In the genomic region with DNA sequence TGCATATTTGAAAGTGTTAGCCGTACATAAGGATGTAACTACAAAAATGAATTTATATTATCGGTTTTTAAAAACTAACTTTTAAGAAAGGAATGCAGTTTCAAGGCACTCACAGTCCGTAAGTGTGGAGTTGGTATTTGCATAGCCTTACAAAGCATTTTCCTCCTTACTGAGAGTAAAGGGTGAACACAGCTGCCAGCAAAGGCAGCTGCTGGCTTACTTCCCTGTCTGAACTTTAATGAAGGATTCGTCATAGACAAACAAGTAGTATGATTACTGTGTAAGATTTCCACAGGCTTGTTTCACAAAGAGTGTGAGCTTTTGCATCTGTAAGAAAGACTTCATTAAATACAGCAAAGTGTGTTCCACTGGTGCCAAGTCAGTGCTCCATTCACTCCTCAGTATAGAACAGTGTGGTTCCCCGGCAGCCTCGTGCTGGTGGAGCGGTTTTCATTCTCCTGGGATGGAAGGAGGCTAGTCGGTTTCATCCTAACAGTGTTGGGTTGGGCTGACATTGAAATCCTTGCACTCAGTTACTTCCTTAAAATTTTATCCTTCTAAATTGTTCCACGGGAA, we compare ENCODE assay signal across 33 mouse cellular contexts. TPM values are rescaled to one million over a fixed set of nuclear protein-coding genes. Genes with fewer than 3 reads are reported as not detected.
DNase-seq lines count a peak whose midpoint lies in the region; ATAC-seq and TF ChIP-seq lines count a peak whose summit lies in the region.
"Had no signal": no experiment of that assay in that cellular context is flagged by ENCODE, and none has a peak within 500 bp of the region (broad histone marks: within the 10 kb centered on the region; RNA-seq: fewer than 3 reads in every experiment).

No protein-coding gene starts in this region.

- no peaks in the 10 kb centered on the region for H3K4me1 ChIP-seq in embryonic facial prominence, embryonic 14.5 days (ENCODE audit: control insufficient read depth, insufficient read depth, low read length)
- H3K4me1 ChIP-seq in embryonic facial prominence, embryonic 10.5 days: no peaks in the 10 kb centered on the region
- no peaks in the 10 kb centered on the region for H3K4me1 ChIP-seq in heart, adult 2 months (ENCODE audit: control insufficient read depth, insufficient read depth, low read length)
- H3K4me1 ChIP-seq in kidney, embryonic 14.5 days (ENCODE audit: control insufficient read depth, insufficient read depth, low read length): no peaks in the 10 kb centered on the region
- H3K4me1 ChIP-seq: heart, embryonic 12.5 days; hindbrain, embryonic 13.5 days; limb, embryonic 10.5 days; limb, embryonic 15.5 days; liver, embryonic 13.5 days; midbrain, embryonic 10.5 days; neural tube, embryonic 12.5 days had no signal

- no peaks in the 10 kb centered on the region for H3K27me3 ChIP-seq in embryonic facial prominence, embryonic 14.5 days (replicated peaks; ENCODE audit: control insufficient read depth, insufficient read depth, low read length)
- no peaks in the 10 kb centered on the region for H3K27me3 ChIP-seq in embryonic facial prominence, embryonic 10.5 days (replicated peaks; ENCODE audit: low read depth, poor library complexity, severe bottlenecking)
- no peaks in the 10 kb centered on the region for H3K27me3 ChIP-seq in heart, adult 2 months (ENCODE audit: control insufficient read depth, insufficient read depth, low read length)
- no peaks in the 10 kb centered on the region for H3K27me3 ChIP-seq in kidney, embryonic 14.5 days (ENCODE audit: control insufficient read depth, insufficient read depth, low read length)
- H3K27me3 ChIP-seq: heart, embryonic 12.5 days; hindbrain, embryonic 13.5 days; limb, embryonic 15.5 days; liver, embryonic 13.5 days; neural tube, embryonic 12.5 days; Patski had no signal

- DNase-seq in embryonic facial prominence, embryonic 14.5 days (ENCODE audit: low spot score): peak; percentile 14
- no peak for DNase-seq in embryonic facial prominence, embryonic 10.5 days (ENCODE audit: low spot score)
- peak; percentile 68 for DNase-seq in heart, adult 11 months
- no peak for DNase-seq in heart, adult 2 months
- peak; percentile 38 for DNase-seq in brain, embryonic 14.5 days (ENCODE audit: low read depth)
- peak; percentile 43 for DNase-seq in lung, postnatal 36 days
- DNase-seq: adrenal gland, postnatal 36 days; cerebellum, adult 2 months; cerebellum, postnatal 25 days; gastrocnemius, postnatal 14 days; heart, adult 18-20 months; heart, postnatal 4 days; kidney, adult 8-10 months; kidney, postnatal 10 days; layer of hippocampus, postnatal 36 days; liver, embryonic 13.5 days; lung, embryonic 14.5 days; right cerebral cortex, adult 18-20 months; right cerebral cortex, postnatal 4 days; thymus, adult 18-20 months; thymus, postnatal 25 days had no signal

- WGBS in embryonic facial prominence, embryonic 14.5 days: 91% methylated on average over 9 of the region's 9 CpGs
- 93% methylated on average over 9 of the region's 9 CpGs for WGBS in embryonic facial prominence, embryonic 10.5 days
- WGBS in heart, adult 2 months: 86% methylated on average over 9 of the region's 9 CpGs
- 94% methylated on average over 9 of the region's 9 CpGs for WGBS in kidney, embryonic 14.5 days

- no peak overlapping the region for H3K4me3 ChIP-seq in embryonic facial prominence, embryonic 14.5 days (ENCODE audit: low read depth, low read length)
- no peak overlapping the region for H3K4me3 ChIP-seq in embryonic facial prominence, embryonic 10.5 days
- H3K4me3 ChIP-seq in heart, adult 2 months: no peak overlapping the region
- no peak overlapping the region for H3K4me3 ChIP-seq in kidney, embryonic 14.5 days (ENCODE audit: low read length)
- H3K4me3 ChIP-seq: heart, embryonic 12.5 days; hindbrain, embryonic 13.5 days; limb, embryonic 10.5 days; limb, embryonic 15.5 days; liver, embryonic 13.5 days; midbrain, embryonic 10.5 days; myocyte; neural tube, embryonic 12.5 days had no signal

- no peak overlapping the region for H3K4me2 ChIP-seq in embryonic facial prominence, embryonic 14.5 days (ENCODE audit: low read depth, low read length)
- H3K4me2 ChIP-seq in kidney, embryonic 14.5 days (replicated peaks; ENCODE audit: low read depth, low read length): no peak overlapping the region
- H3K4me2 ChIP-seq: heart, embryonic 12.5 days; hindbrain, embryonic 13.5 days; limb, embryonic 15.5 days; liver, embryonic 13.5 days; lung, embryonic 14.5 days; neural tube, embryonic 12.5 days had no signal

- no peaks in the 10 kb centered on the region for H3K9me3 ChIP-seq in embryonic facial prominence, embryonic 14.5 days (ENCODE audit: control insufficient read depth, low read length)
- H3K9me3 ChIP-seq in embryonic facial prominence, embryonic 10.5 days: no peaks in the 10 kb centered on the region
- no peaks in the 10 kb centered on the region for H3K9me3 ChIP-seq in kidney, embryonic 14.5 days (ENCODE audit: control insufficient read depth, low read length)
- H3K9me3 ChIP-seq: heart, embryonic 12.5 days; hindbrain, embryonic 13.5 days; limb, embryonic 10.5 days; limb, embryonic 15.5 days; liver, embryonic 13.5 days; midbrain, embryonic 10.5 days; neural tube, embryonic 12.5 days had no signal

- TF ChIP-seq POLR2A in heart, adult 2 months (IDR thresholded peaks at IDR 0.05; ENCODE audit: insufficient read depth, low read depth, low read length): no peak
- no peak for TF ChIP-seq POLR2A in brain, embryonic 14.5 days (IDR thresholded peaks at IDR 0.05; ENCODE audit: borderline replicate concordance, extremely low read depth, insufficient read depth, insufficient read length, poor library complexity, severe bottlenecking)

- H3K79me2 ChIP-seq in heart, adult 2 months (replicated peaks; ENCODE audit: control insufficient read depth, insufficient read depth, low read length): peaks cover 3% of the 10 kb centered on the region; the same call in 1 of the 2 replicates

- H3K9ac ChIP-seq in embryonic facial prominence, embryonic 14.5 days (ENCODE audit: low read depth, low read length): no peak overlapping the region
- no peak overlapping the region for H3K9ac ChIP-seq in heart, adult 2 months (ENCODE audit: low read depth, low read length)
- H3K9ac ChIP-seq in kidney, embryonic 14.5 days (ENCODE audit: low read depth, low read length): no peak overlapping the region
- H3K9ac ChIP-seq: heart, embryonic 12.5 days; hindbrain, embryonic 13.5 days; limb, embryonic 15.5 days; liver, embryonic 13.5 days; lung, embryonic 14.5 days; neural tube, embryonic 12.5 days had no signal

- H3K27ac ChIP-seq in embryonic facial prominence, embryonic 14.5 days (replicated peaks; ENCODE audit: low read depth, low read length): no peak overlapping the region
- no peak overlapping the region for H3K27ac ChIP-seq in embryonic facial prominence, embryonic 10.5 days (replicated peaks)
- no peak overlapping the region for H3K27ac ChIP-seq in heart, adult 2 months
- no peak overlapping the region for H3K27ac ChIP-seq in kidney, embryonic 14.5 days (ENCODE audit: low read depth, low read length)
- H3K27ac ChIP-seq: hindbrain, embryonic 13.5 days; limb, embryonic 10.5 days; limb, embryonic 15.5 days; liver, embryonic 13.5 days; midbrain, embryonic 10.5 days; neural tube, embryonic 12.5 days; stomach, postnatal 0 days had no signal

- ATAC-seq in embryonic facial prominence, embryonic 14.5 days (ENCODE audit: low read depth): no peak
- ATAC-seq in kidney, embryonic 14.5 days (ENCODE audit: low FRiP score, low TSS enrichment): no peak
- ATAC-seq: intestine, embryonic 16.5 days; Patski had no signal

- intact Hi-C loops in heart, adult 2 months (cut with DNase I): no loop called here

- TF ChIP-seq CTCF in heart, adult 2 months (IDR thresholded peaks at IDR 0.05): no peak
- no peak for TF ChIP-seq CTCF in brain, embryonic 14.5 days (IDR thresholded peaks at IDR 0.05; ENCODE audit: borderline replicate concordance, extremely low read depth, insufficient read depth, insufficient read length)

- TF ChIP-seq EP300 in heart, adult 2 months (IDR thresholded peaks at IDR 0.05; ENCODE audit: insufficient read depth, low read depth, low read length): no peak

- peaks cover 74% of the 10 kb centered on the region for H3K36me3 ChIP-seq in embryonic facial prominence, embryonic 14.5 days (ENCODE audit: control insufficient read depth, insufficient read depth, low read length)
- H3K36me3 ChIP-seq in embryonic facial prominence, embryonic 10.5 days (replicated peaks): peaks cover 80% of the 10 kb centered on the region
- peaks cover 8% of the 10 kb centered on the region for H3K36me3 ChIP-seq in heart, adult 2 months (ENCODE audit: control insufficient read depth, insufficient read depth, low read length)
- peaks cover 30% of the 10 kb centered on the region; the same call in 1 of the 2 replicates for H3K36me3 ChIP-seq in kidney, embryonic 14.5 days (ENCODE audit: control insufficient read depth, insufficient read depth, low read length)

RNA-seq across cellular contexts. Expression of a gene that starts 12.1 kb away (rescaled TPM):
- 12.8 and 13.3 TPM in 2 replicates for polyA plus RNA-seq in embryonic facial prominence, embryonic 14.5 days (2014; fragmentation: Nextera tagmentation; extraction: Ambion mirVana)
- 16.1 and 16.5 TPM in 2 replicates for polyA plus RNA-seq in embryonic facial prominence, embryonic 10.5 days (2016; fragmentation: Nextera tagmentation; extraction: Ambion mirVana)
- 10 to 100 TPM in 1 of 2 experiments, 1 to 10 TPM in 1; 8.3 to 10.8 TPM for total RNA-seq in heart, adult 2 months (2021)
- polyA plus RNA-seq in heart, adult 2 months (2012; rRNA removed): 4.9 and 9.0 TPM in 2 replicates
- 15.1 and 15.9 TPM in 2 replicates for polyA plus RNA-seq in brain, embryonic 14.5 days (2012; rRNA removed)
- 7.5 and 18.4 TPM in 2 replicates for polyA plus RNA-seq in kidney, embryonic 14.5 days (2014; fragmentation: Nextera tagmentation; extraction: Ambion mirVana)

RNA-seq across cellular contexts. Expression of a gene that starts 41.0 kb away (rescaled TPM):
- polyA plus RNA-seq in embryonic facial prominence, embryonic 14.5 days (2014; fragmentation: Nextera tagmentation; extraction: Ambion mirVana): 55.8 and 65.6 TPM in 2 replicates
- 47.2 and 52.1 TPM in 2 replicates for polyA plus RNA-seq in embryonic facial prominence, embryonic 10.5 days (2016; fragmentation: Nextera tagmentation; extraction: Ambion mirVana)
- total RNA-seq in heart, adult 2 months (2021): 10 to 100 TPM; 90.4 to 99.4 TPM
- polyA plus RNA-seq in heart, adult 2 months (2012; rRNA removed): 12.9 and 33.0 TPM in 2 replicates
- 19.1 and 20.2 TPM in 2 replicates for polyA plus RNA-seq in brain, embryonic 14.5 days (2012; rRNA removed)
- polyA plus RNA-seq in kidney, embryonic 14.5 days (2014; fragmentation: Nextera tagmentation; extraction: Ambion mirVana): 60.6 and 83.0 TPM in 2 replicates

RNA-seq across cellular contexts. Expression of a gene that starts 41.0 kb away (rescaled TPM):
- polyA plus RNA-seq in embryonic facial prominence, embryonic 14.5 days (2014; fragmentation: Nextera tagmentation; extraction: Ambion mirVana): 0.31 and 0.33 TPM in 2 replicates
- polyA plus RNA-seq in embryonic facial prominence, embryonic 10.5 days (2016; fragmentation: Nextera tagmentation; extraction: Ambion mirVana): 0.10 and 0.11 TPM in 2 replicates
- total RNA-seq in heart, adult 2 months (2021): under 1 TPM in 1 of 2 experiments, not detected in 1; 0.05 TPM
- 0.02 and 0.03 TPM in 2 replicates for polyA plus RNA-seq in heart, adult 2 months (2012; rRNA removed)
- polyA plus RNA-seq in brain, embryonic 14.5 days (2012; rRNA removed): 0.11 and 0.16 TPM in 2 replicates
- 0.03 TPM in 1 of 2 replicates, not detected in the other for polyA plus RNA-seq in kidney, embryonic 14.5 days (2014; fragmentation: Nextera tagmentation; extraction: Ambion mirVana)
- total RNA-seq: adrenal gland, postnatal 36 days; heart, adult 18-20 months had no signal
- polyA plus RNA-seq: heart, embryonic 12.5 days; large intestine, adult 2 months; lung, embryonic 14.5 days; myocyte; Patski had no signal

Comparison
In these comparisons a context has a peak if more than half of its experiments do, and no peak if none do; other contexts are left out.
1. DNase-seq: peak in embryonic facial prominence, embryonic 14.5 days (single experiment), heart, adult 11 months (single experiment), brain, embryonic 14.5 days (single experiment) and lung, postnatal 36 days (single experiment); none in embryonic facial prominence, embryonic 10.5 days (single experiment) and heart, adult 2 months (0 of 2).